Mouse (Mus musculus) hindbrain, embryonic 11.5 days (tissue): ENCODE data around the gene Cd274. TPM values are rescaled to one million over a fixed set of nuclear protein-coding genes. Genes with fewer than 3 reads are reported as not detected.
"Not testable (repeated sequence)": the region's sequence is repeated elsewhere in the genome, so short reads cannot be mapped to it uniquely, and the experiment has no call there.

Experiments used
- ATAC-seq: fragments of 200-750 bp; cut with Nextera tagmentation; 2 replicates; pipeline ENCODE4 v1.8.0; 2017; ENCODE audit warnings: mild to moderate bottlenecking, moderate TSS enrichment, moderate library complexity; ENCODE audit not compliant: low FRiP score
- DNase-seq: peaks from one replicate; pipeline ENCODE4 v3.0.0-alpha.2; 2015; ENCODE audit warnings: low spot score
- H3K27ac ChIP-seq: fragments of 300-500 bp; sonication (generic); 2 replicates; pipeline ENCODE4 v1.5.1; 2014; ENCODE audit warnings: mild to moderate bottlenecking, low read depth, low read length
- H3K27me3 ChIP-seq: fragments of 300-500 bp; sonication (generic); 2 replicates; pipeline ENCODE4 v1.6.1; 2014; ENCODE audit warnings: mild to moderate bottlenecking, low read length, moderate library complexity, mixed read lengths; ENCODE audit not compliant: control insufficient read depth, insufficient read depth
- H3K36me3 ChIP-seq: fragments of 300-500 bp; sonication (generic); 2 replicates; pipeline ENCODE4 v1.6.1; 2014; ENCODE audit warnings: mild to moderate bottlenecking, low read length, moderate library complexity, mixed read lengths; ENCODE audit not compliant: control insufficient read depth, insufficient read depth
- H3K4me1 ChIP-seq: fragments of 300-500 bp; sonication (generic); replicated peaks from 2 replicates; pipeline ENCODE4 v1.6.1; 2014; ENCODE audit warnings: low read length, mixed read lengths; ENCODE audit not compliant: control insufficient read depth, insufficient read depth
- H3K4me2 ChIP-seq: fragments of 300-500 bp; sonication (generic); replicated peaks from 2 replicates; pipeline ENCODE4 v1.6.1; 2014; ENCODE audit warnings: mild to moderate bottlenecking, low read depth, low read length
- H3K4me3 ChIP-seq: fragments of 300-500 bp; sonication (generic); 2 replicates; pipeline ENCODE4 v1.5.1; 2014; ENCODE audit warnings: low read depth, low read length
- H3K9ac ChIP-seq: fragments of 300-500 bp; sonication (generic); 2 replicates; pipeline ENCODE4 v1.6.1; 2014; ENCODE audit warnings: low read depth, low read length
- H3K9me3 ChIP-seq: fragments of 300-500 bp; sonication (generic); 2 replicates; pipeline ENCODE4 v1.6.1; 2016; ENCODE audit warnings: low read length; ENCODE audit not compliant: control insufficient read depth
- WGBS: fragments of 180-500 bp; shearing (Covaris S2); extraction: QIAGEN DNeasy Blood & Tissue Kit; methylation state at CpG from one replicate; pipeline ENCODE4 v1.1.7; 2014; 5-methylcytosine and 5-hydroxymethylcytosine counted together
- polyA plus RNA-seq: library from polyadenylated mRNA; unstranded; fragments of >200 nt; fragmentation: Nextera tagmentation; extraction: Ambion mirVana; gene quantifications from 2 replicates; pipeline ENCODE4 v1.2.1, GENCODE M21; 2014

Cd274 gene
- polyA plus RNA-seq, 1 experiment from 2014 or later = 0.39 TPM

GRCm38 (mm10) chr19:29412476-29413420 is 45.5 kb downstream of the Cd274 start:
- DNase-seq (peak; percentile 44), ATAC-seq (no peak)
- WGBS = 71% methylated on average over 6 of the region's 6 CpGs
- Histone ChIP-seq H3K9me3 (no peaks in the 10 kb centered on the region), H3K4me3 (no peak overlapping the region), H3K9ac (no peak overlapping the region), H3K27me3 (no peaks in the 10 kb centered on the region), H3K4me2 (no peak overlapping the region), H3K27ac (no peak overlapping the region), H3K4me1 (no peaks in the 10 kb centered on the region), H3K36me3 (no peaks in the 10 kb centered on the region)

GRCm38 (mm10) chr19:29414513-29414912 is 47.3 kb downstream of the Cd274 start:
- no peaks in the 10 kb centered on the region for H3K36me3 ChIP-seq
- H3K4me2 ChIP-seq = no peak overlapping the region
- ATAC-seq (no peak), DNase-seq (no peak)
- H3K27me3 ChIP-seq = no peaks in the 10 kb centered on the region
- H3K4me3 ChIP-seq = no peak overlapping the region
- H3K4me1 ChIP-seq = no peaks in the 10 kb centered on the region
- 82% methylated on average over 3 of the region's 3 CpGs for WGBS
- H3K9ac ChIP-seq = no peak overlapping the region
- no peaks in the 10 kb centered on the region for H3K9me3 ChIP-seq
- H3K27ac ChIP-seq = no peak overlapping the region

- H3K36me3 ChIP-seq, H3K4me1 ChIP-seq, H3K9me3 ChIP-seq, H3K27me3 ChIP-seq, DNase-seq, H3K4me3 ChIP-seq, ATAC-seq, H3K9ac ChIP-seq, H3K27ac ChIP-seq, H3K4me2 ChIP-seq: not testable (repeated sequence)
Measured at GRCm38 (mm10) chr19:29414917-29415316, 47.7 kb downstream of the Cd274 start.

- no peaks in the 10 kb centered on the region for H3K4me1 ChIP-seq
- no peak overlapping the region for H3K9ac ChIP-seq
- 83% methylated on average over 3 of the region's 3 CpGs for WGBS
- no peak overlapping the region for H3K4me2 ChIP-seq
- H3K27ac ChIP-seq = no peak overlapping the region
- H3K27me3 ChIP-seq = no peaks in the 10 kb centered on the region
- H3K4me3 ChIP-seq = no peak overlapping the region
- no peaks in the 10 kb centered on the region for H3K36me3 ChIP-seq
- no peaks in the 10 kb centered on the region for H3K9me3 ChIP-seq
- no peak for DNase-seq
- no peak for ATAC-seq
Measured at GRCm38 (mm10) chr19:29416393-29416902, 49.2 kb downstream of the Cd274 start.

- Histone ChIP-seq H3K4me1 (no peaks in the 10 kb centered on the region), H3K9ac (no peak overlapping the region), H3K4me3 (no peak overlapping the region), H3K27ac (no peak overlapping the region), H3K36me3 (no peaks in the 10 kb centered on the region), H3K4me2 (no peak overlapping the region), H3K27me3 (no peaks in the 10 kb centered on the region), H3K9me3 (no peaks in the 10 kb centered on the region)
- ATAC-seq = no peak
- no peak for DNase-seq
- WGBS = 81% methylated on average over 2 of the region's 2 CpGs
Measured at GRCm38 (mm10) chr19:29417188-29417587, 49.9 kb downstream of the Cd274 start.

GRCm38 (mm10) chr19:29417894-29418293 is 50.6 kb downstream of the Cd274 start:
- no peak overlapping the region for H3K4me2 ChIP-seq
- H3K27me3 ChIP-seq = no peaks in the 10 kb centered on the region
- H3K9me3 ChIP-seq = no peaks in the 10 kb centered on the region
- H3K9ac ChIP-seq = no peak overlapping the region
- no peak overlapping the region for H3K4me3 ChIP-seq
- H3K4me1 ChIP-seq = no peaks in the 10 kb centered on the region
- DNase-seq = no peak
- H3K36me3 ChIP-seq = no peaks in the 10 kb centered on the region
- WGBS = 87% methylated on average over 2 of the region's 2 CpGs
- ATAC-seq = no peak
- no peak overlapping the region for H3K27ac ChIP-seq

GRCm38 (mm10) chr19:29418661-29419115 is 51.4 kb downstream of the Cd274 start:
- H3K27ac ChIP-seq = no peak overlapping the region
- no peaks in the 10 kb centered on the region for H3K27me3 ChIP-seq
- 30% methylated on average over 9 of the region's 9 CpGs for WGBS
- no peak overlapping the region for H3K4me3 ChIP-seq
- H3K4me1 ChIP-seq = no peaks in the 10 kb centered on the region
- H3K4me2 ChIP-seq = no peak overlapping the region
- no peak overlapping the region for H3K9ac ChIP-seq
- no peaks in the 10 kb centered on the region for H3K36me3 ChIP-seq
- DNase-seq (no peak), ATAC-seq (no peak)
- H3K9me3 ChIP-seq = no peaks in the 10 kb centered on the region

- no peak overlapping the region for H3K4me2 ChIP-seq
- no peaks in the 10 kb centered on the region for H3K36me3 ChIP-seq
- no peak for DNase-seq
- H3K27me3 ChIP-seq = no peaks in the 10 kb centered on the region
- WGBS = 75% methylated on average over 3 of the region's 3 CpGs
- H3K4me1 ChIP-seq = no peaks in the 10 kb centered on the region
- ATAC-seq = no peak
- H3K9me3 ChIP-seq = no peaks in the 10 kb centered on the region
- no peak overlapping the region for H3K27ac ChIP-seq
- H3K9ac ChIP-seq = no peak overlapping the region
- no peak overlapping the region for H3K4me3 ChIP-seq
Measured at GRCm38 (mm10) chr19:29419506-29419905, 52.3 kb downstream of the Cd274 start.

- H3K4me1 ChIP-seq = no peaks in the 10 kb centered on the region
- ATAC-seq (no peak), DNase-seq (no peak)
- H3K27ac ChIP-seq = no peak overlapping the region
- no peaks in the 10 kb centered on the region for H3K9me3 ChIP-seq
- no peak overlapping the region for H3K4me2 ChIP-seq
- H3K4me3 ChIP-seq = no peak overlapping the region
- no peak overlapping the region for H3K9ac ChIP-seq
- no peaks in the 10 kb centered on the region for H3K36me3 ChIP-seq
- H3K27me3 ChIP-seq = no peaks in the 10 kb centered on the region
Measured at GRCm38 (mm10) chr19:29419946-29420345, 52.7 kb downstream of the Cd274 start.
